Mouse (Mus musculus) cerebellum, postnatal 25 days (tissue): ENCODE data around the gene Rara.

ENCODE experiments used
- DNase-seq, 2 experiments: peaks; one replicate each; pipeline ENCODE4 v3.0.0; 2021; ENCODE audit warnings: mixed read lengths in 2 of 2

The Rara gene

GRCm38 (mm10) chr11:98938701-98939083, 11.1 kb downstream of the Rara start:
- DNase-seq, result peak in 1 of 2 experiments; percentile 27

GRCm38 (mm10) chr11:98939084-98939952, 11.7 kb downstream of the Rara start:
- DNase-seq, result peak; percentile 45 to 50

- peak; percentile 39 to 50 for DNase-seq
Measured at GRCm38 (mm10) chr11:98939953-98940641, 12.5 kb downstream of the Rara start.

- DNase-seq, result peak; percentile 54 to 62
Measured at GRCm38 (mm10) chr11:98940776-98941175, 13.2 kb downstream of the Rara start.

- DNase-seq, result peak; percentile 90 to 94
Measured at GRCm38 (mm10) chr11:98941341-98941825, 13.8 kb downstream of the Rara start.

GRCm38 (mm10) chr11:98941826-98942550, 14.4 kb downstream of the Rara start:
- peak in 1 of 2 experiments; percentile 60 for DNase-seq

- no peak for DNase-seq
Measured at GRCm38 (mm10) chr11:98942555-98942922, 14.9 kb downstream of the Rara start.

- peak in 1 of 2 experiments; percentile 17 for DNase-seq
Measured at GRCm38 (mm10) chr11:98942923-98943641, 15.5 kb downstream of the Rara start.

GRCm38 (mm10) chr11:98943741-98944461, 16.3 kb downstream of the Rara start:
- DNase-seq, result peak in 1 of 2 experiments; percentile 43

GRCm38 (mm10) chr11:98944897-98945604, 17.4 kb downstream of the Rara start:
- no peak for DNase-seq

- no peak for DNase-seq
Measured at GRCm38 (mm10) chr11:98945605-98945977, 18.0 kb downstream of the Rara start.

GRCm38 (mm10) chr11:98947969-98948569, 20.5 kb downstream of the Rara start:
- DNase-seq, result no peak

GRCm38 (mm10) chr11:98949242-98949957, 21.8 kb downstream of the Rara start:
- DNase-seq, result no peak

GRCm38 (mm10) chr11:98949958-98950460, 22.4 kb downstream of the Rara start:
- peak; percentile 69 to 76 for DNase-seq

GRCm38 (mm10) chr11:98950484-98950883, 22.9 kb downstream of the Rara start:
- DNase-seq, result no peak

GRCm38 (mm10) chr11:98951026-98951906, 23.6 kb downstream of the Rara start:
- DNase-seq, result peak; percentile 88 to 91

- DNase-seq, result no peak
Measured at GRCm38 (mm10) chr11:98952111-98952510, 24.5 kb downstream of the Rara start.

- no peak for DNase-seq
Measured at GRCm38 (mm10) chr11:98952736-98953135, 25.1 kb downstream of the Rara start.

- DNase-seq, result no peak
Measured at GRCm38 (mm10) chr11:98953361-98953760, 25.7 kb downstream of the Rara start.
